In genomic region chr5:136540952-136541351, GRCm38 (mm10) we compare ENCODE assay signal across 9 mouse cellular contexts. TPM values are rescaled to one million over a fixed set of nuclear protein-coding genes. Genes with fewer than 3 reads are reported as not detected.
A peak's percentile ranks its signal among the peaks of the same experiment; 100 is the strongest.
DNase-seq lines count a peak whose midpoint lies in the region; ATAC-seq and TF ChIP-seq lines count a peak whose summit lies in the region.
"Had no signal": no experiment of that assay in that cellular context is flagged by ENCODE, and none has a peak within 500 bp of the region (broad histone marks: within the 10 kb centered on the region; RNA-seq: fewer than 3 reads in every experiment).

No protein-coding gene starts in this region.

- H3K4me3 ChIP-seq in forebrain, postnatal 0 days (ENCODE audit: low read depth, low read length), result no peak overlapping the region
- no peak overlapping the region for H3K4me3 ChIP-seq in forebrain, embryonic 15.5 days
- peak overlapping the region; percentile 3; the same call in 1 of the 2 replicates for H3K4me3 ChIP-seq in gastrocnemius, adult 2 months
- no peak overlapping the region for H3K4me3 ChIP-seq in intestine, postnatal 0 days (ENCODE audit: low read depth, low read length)
- H3K4me3 ChIP-seq: hindbrain, embryonic 15.5 days had no signal

- no peak overlapping the region for H3K27ac ChIP-seq in forebrain, postnatal 0 days (ENCODE audit: low read depth, low read length)
- H3K27ac ChIP-seq in forebrain, embryonic 15.5 days (replicated peaks), result no peak overlapping the region
- peak overlapping the region; percentile 77 for H3K27ac ChIP-seq in gastrocnemius, adult 2 months
- no peak overlapping the region for H3K27ac ChIP-seq in intestine, postnatal 0 days (ENCODE audit: low read depth, low read length)
- H3K27ac ChIP-seq: hindbrain, embryonic 15.5 days had no signal

- H3K9me3 ChIP-seq in forebrain, postnatal 0 days (ENCODE audit: low read length), result no peaks in the 10 kb centered on the region
- no peaks in the 10 kb centered on the region for H3K9me3 ChIP-seq in forebrain, embryonic 15.5 days
- H3K9me3 ChIP-seq in intestine, postnatal 0 days (ENCODE audit: control insufficient read depth), result no peaks in the 10 kb centered on the region
- H3K9me3 ChIP-seq: hindbrain, embryonic 15.5 days had no signal

- no peaks in the 10 kb centered on the region for H3K27me3 ChIP-seq in forebrain, postnatal 0 days (ENCODE audit: insufficient read depth, low read length)
- H3K27me3 ChIP-seq in forebrain, embryonic 15.5 days, result no peaks in the 10 kb centered on the region
- H3K27me3 ChIP-seq in intestine, postnatal 0 days (replicated peaks; ENCODE audit: control insufficient read depth, insufficient read depth, low read length), result no peaks in the 10 kb centered on the region
- H3K27me3 ChIP-seq: hindbrain, embryonic 15.5 days had no signal

- H3K4me2 ChIP-seq in forebrain, postnatal 0 days (ENCODE audit: low read depth), result no peak overlapping the region
- H3K4me2 ChIP-seq in forebrain, embryonic 15.5 days (replicated peaks), result no peak overlapping the region
- H3K4me2 ChIP-seq in intestine, postnatal 0 days (replicated peaks; ENCODE audit: low read depth), result no peak overlapping the region
- H3K4me2 ChIP-seq: hindbrain, embryonic 15.5 days had no signal

- peak; percentile 73 for DNase-seq in forebrain, postnatal 0 days
- peak; percentile 65 for DNase-seq in Muller cell, postnatal 12 days (ENCODE audit: inconsistent ontology term)
- peak; percentile 91 for DNase-seq in gastrocnemius, adult 2 months
- peak; percentile 86 for DNase-seq in heart, postnatal 4 days
- DNase-seq in lung, postnatal 25 days (ENCODE audit: low spot score), result peak; percentile 65
- no peak for DNase-seq in spleen, postnatal 36 days (ENCODE audit: low spot score in 2 of 2)

- H3K9ac ChIP-seq in forebrain, postnatal 0 days, result no peak overlapping the region
- no peak overlapping the region for H3K9ac ChIP-seq in forebrain, embryonic 15.5 days (replicated peaks)
- no peak overlapping the region for H3K9ac ChIP-seq in intestine, postnatal 0 days (ENCODE audit: low read depth, low read length)
- H3K9ac ChIP-seq: hindbrain, embryonic 15.5 days had no signal

- TF ChIP-seq CTCF in forebrain, postnatal 0 days (IDR thresholded peaks at IDR 0.05; ENCODE audit: low read depth), result no peak
- no peak for TF ChIP-seq CTCF in gastrocnemius, adult 2 months (IDR thresholded peaks at IDR 0.05)
- no peak for TF ChIP-seq CTCF in intestine, postnatal 0 days (IDR thresholded peaks at IDR 0.05; ENCODE audit: low read depth)

- intact Hi-C loops in gastrocnemius, adult 2 months (cut with DNase I), result loop anchor here (2.0 kb wide), 1 partner anchor 16 kb away; no protein-coding TSS in a partner anchor

- ATAC-seq in forebrain, postnatal 0 days, result peak; percentile 62; the same call in 1 of the 2 replicates
- ATAC-seq in forebrain, embryonic 15.5 days (replicated peaks), result no peak
- no peak for ATAC-seq in intestine, postnatal 0 days

- no peaks in the 10 kb centered on the region for H3K4me1 ChIP-seq in forebrain, postnatal 0 days (ENCODE audit: insufficient read depth)
- H3K4me1 ChIP-seq in forebrain, embryonic 15.5 days, result peaks cover 17% of the 10 kb centered on the region; the same call in 1 of the 2 replicates
- H3K4me1 ChIP-seq in intestine, postnatal 0 days (replicated peaks; ENCODE audit: control insufficient read depth, insufficient read depth, low read length), result peaks cover 6% of the 10 kb centered on the region

- no peaks in the 10 kb centered on the region for H3K36me3 ChIP-seq in forebrain, postnatal 0 days (ENCODE audit: insufficient read depth)
- H3K36me3 ChIP-seq in forebrain, embryonic 15.5 days, result no peaks in the 10 kb centered on the region
- H3K36me3 ChIP-seq in intestine, postnatal 0 days (ENCODE audit: control insufficient read depth, insufficient read depth), result no peaks in the 10 kb centered on the region
- H3K36me3 ChIP-seq: hindbrain, embryonic 15.5 days had no signal

RNA-seq across cellular contexts. Expression of gene Cux1, which starts 26.3 kb away (rescaled TPM):
- 124 and 141 TPM in 2 replicates for total RNA-seq in forebrain, postnatal 0 days (2014; rRNA removed)
- polyA plus RNA-seq in forebrain, postnatal 0 days (2015; fragmentation: Nextera tagmentation; extraction: Ambion mirVana), result 82.9 and 86.0 TPM in 2 replicates
- polyA plus RNA-seq in forebrain, embryonic 15.5 days (2015; fragmentation: Nextera tagmentation; extraction: Ambion mirVana), result 144 and 146 TPM in 2 replicates
- total RNA-seq in gastrocnemius, adult 2 months (2021), result 10 to 100 TPM; 80.9 to 88.2 TPM
- total RNA-seq in heart, postnatal 4 days (2021), result 100 to 1,000 TPM; 126 to 131 TPM
- polyA plus RNA-seq in intestine, postnatal 0 days (2015; fragmentation: Nextera tagmentation; extraction: Ambion mirVana), result 29.4 and 31.2 TPM in 2 replicates

Comparison
In these comparisons a context has a peak if more than half of its experiments do, and no peak if none do; other contexts are left out.
1. DNase-seq: peak in forebrain, postnatal 0 days (single experiment), Muller cell, postnatal 12 days (single experiment), gastrocnemius, adult 2 months (single experiment), heart, postnatal 4 days (single experiment) and lung, postnatal 25 days (single experiment); none in spleen, postnatal 36 days (0 of 2).